Mouse (Mus musculus) hindbrain, embryonic 13.5 days (tissue): ENCODE measurements around the gene Qpctl. TPM values are rescaled to one million over a fixed set of nuclear protein-coding genes. Genes with fewer than 3 reads are reported as not detected.

Source experiments
- ATAC-seq: fragments of 200-750 bp; cut with Nextera tagmentation; 2 replicates; pipeline ENCODE4 v1.8.0; 2017; ENCODE audit warnings: moderate TSS enrichment; ENCODE audit not compliant: low FRiP score
- H3K27ac ChIP-seq: fragments of 300-500 bp; sonication (generic); 2 replicates; pipeline ENCODE4 v1.5.1; 2015; ENCODE audit warnings: inconsistent platforms, mild to moderate bottlenecking, moderate library complexity
- H3K27me3 ChIP-seq: fragments of 300-500 bp; sonication (generic); 2 replicates; pipeline ENCODE4 v1.6.1; 2015; ENCODE audit warnings: mild to moderate bottlenecking, inconsistent platforms
- H3K36me3 ChIP-seq: fragments of 300-500 bp; sonication (generic); 2 replicates; pipeline ENCODE4 v1.6.1; 2015; ENCODE audit warnings: mild to moderate bottlenecking, inconsistent platforms
- H3K4me1 ChIP-seq: fragments of 300-500 bp; sonication (generic); replicated peaks from 2 replicates; pipeline ENCODE4 v1.6.1; 2015; ENCODE audit warnings: inconsistent platforms
- H3K4me2 ChIP-seq: fragments of 300-500 bp; sonication (generic); 2 replicates; pipeline ENCODE4 v1.6.1; 2015; ENCODE audit warnings: inconsistent platforms, mild to moderate bottlenecking, moderate library complexity
- H3K4me3 ChIP-seq: fragments of 300-500 bp; sonication (generic); 2 replicates; pipeline ENCODE4 v1.5.1; 2015; ENCODE audit warnings: mild to moderate bottlenecking, inconsistent platforms
- H3K9ac ChIP-seq: fragments of 300-500 bp; sonication (generic); 2 replicates; pipeline ENCODE4 v1.6.1; 2015; ENCODE audit warnings: mild to moderate bottlenecking, inconsistent platforms
- H3K9me3 ChIP-seq: fragments of 300-500 bp; sonication (generic); 2 replicates; pipeline ENCODE4 v1.6.1; 2016; ENCODE audit warnings: inconsistent platforms
- WGBS: fragments of 180-500 bp; shearing (Covaris S2); methylation state at CpG from one replicate; pipeline ENCODE4 v1.1.7; 2015; 5-methylcytosine and 5-hydroxymethylcytosine counted together
- polyA plus RNA-seq: library from polyadenylated mRNA; unstranded; fragments of >200 nt; fragmentation: Nextera tagmentation; extraction: Ambion mirVana; gene quantifications from 2 replicates; pipeline ENCODE4 v1.2.1, GENCODE M21; 2015

Gene Qpctl
- polyA plus RNA-seq, 1 experiment from 2014 or later, result 23.1 TPM

- H3K36me3 ChIP-seq, result peaks cover 75% of the 10 kb centered on the region
- no peak; the same call in 1 of the 2 replicates for ATAC-seq
- 93% methylated on average over 38 of the region's 38 CpGs for WGBS
Observed at GRCm38 (mm10) chr7:19136673-19137334, 12.3 kb downstream of the Qpctl start.

GRCm38 (mm10) chr7:19136168-19136567, 12.9 kb downstream of the Qpctl start:
- H3K9ac ChIP-seq, result no peak overlapping the region
- H3K4me3 ChIP-seq, result no peak overlapping the region
- H3K27me3 ChIP-seq, result no peaks in the 10 kb centered on the region
- no peak for ATAC-seq
- WGBS, result 97% methylated on average over 13 of the region's 13 CpGs
- H3K4me1 ChIP-seq, result peaks cover 12% of the 10 kb centered on the region
- H3K27ac ChIP-seq, result no peak overlapping the region
- peaks cover 69% of the 10 kb centered on the region for H3K36me3 ChIP-seq
- no peaks in the 10 kb centered on the region for H3K9me3 ChIP-seq
- no peak overlapping the region for H3K4me2 ChIP-seq

More at GRCm38 (mm10) chr7:19136673-19137334, 12.3 kb downstream of the Qpctl start:
- Histone ChIP-seq H3K27ac (no peak overlapping the region), H3K4me3 (no peak overlapping the region), H3K4me2 (no peak overlapping the region), H3K9me3 (no peaks in the 10 kb centered on the region), H3K9ac (no peak overlapping the region), H3K4me1 (peaks cover 11% of the 10 kb centered on the region), H3K27me3 (no peaks in the 10 kb centered on the region)

DNA sequence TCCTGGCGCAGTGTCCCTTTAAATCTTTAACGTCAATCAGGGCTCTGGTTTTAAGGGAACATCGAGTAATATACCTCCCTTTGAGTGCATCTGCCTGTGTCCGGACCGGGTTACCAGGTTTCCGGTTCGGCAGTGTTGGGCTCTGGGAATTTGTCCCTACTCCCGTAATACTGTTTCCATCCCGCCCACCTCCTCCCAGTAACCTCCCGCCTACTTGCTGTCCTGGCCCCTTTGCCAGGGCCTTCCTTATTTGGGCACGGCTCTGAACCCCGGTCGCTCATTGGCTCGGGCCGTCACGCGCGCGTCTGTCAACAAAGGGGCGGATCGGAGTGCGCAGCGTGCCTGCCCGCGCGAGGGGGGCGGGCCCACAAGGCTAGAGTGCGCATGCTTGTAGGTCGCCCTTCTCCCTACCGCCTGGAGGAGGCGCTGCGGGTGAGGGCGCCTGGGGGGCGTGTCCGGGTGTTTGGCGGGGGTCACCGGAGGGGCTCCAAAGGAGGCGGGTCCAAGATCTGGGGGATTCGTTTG, 17.7 kb downstream of the Qpctl start:
- Histone ChIP-seq H3K4me3 (peak overlapping the region; percentile 51), H3K36me3 (peaks cover 31% of the 10 kb centered on the region), H3K4me1 (peaks cover 25% of the 10 kb centered on the region), H3K27ac (peak overlapping the region; percentile 92), H3K4me2 (peak overlapping the region; percentile 65), H3K9ac (peak overlapping the region; percentile 72), H3K9me3 (no peaks in the 10 kb centered on the region), H3K27me3 (no peaks in the 10 kb centered on the region)
- 2% methylated on average over 39 of the region's 39 CpGs for WGBS
- ATAC-seq, result peak; percentile 99

GRCm38 (mm10) chr7:19130657-19131056, 18.4 kb downstream of the Qpctl start:
- Histone ChIP-seq H3K9ac (peak overlapping the region; percentile 66; the same call in 1 of the 2 replicates), H3K4me3 (peak overlapping the region; percentile 51)

DNA sequence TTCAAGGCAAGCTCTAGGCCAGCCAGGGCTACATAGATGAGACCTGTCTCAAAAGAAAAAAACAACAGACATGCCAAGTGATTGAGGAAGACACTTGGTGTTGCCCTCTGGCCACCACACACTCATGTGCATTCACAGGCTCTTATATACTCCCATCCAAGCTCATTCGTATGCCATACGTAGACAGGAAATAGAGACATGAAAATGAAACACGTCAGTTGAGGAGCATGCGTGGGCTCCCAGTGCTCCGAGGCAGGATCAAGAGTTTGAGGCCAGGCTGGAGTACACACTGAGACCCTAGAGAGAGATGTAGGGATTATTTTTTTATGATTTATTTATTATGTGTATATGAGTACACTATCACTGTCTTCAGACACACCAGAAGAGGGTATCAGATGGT, 19.7 kb downstream of the Qpctl start:
- Histone ChIP-seq H3K4me2 (no peak overlapping the region), H3K27me3 (no peaks in the 10 kb centered on the region), H3K4me1 (peaks cover 29% of the 10 kb centered on the region), H3K27ac (no peak overlapping the region), H3K9ac (no peak overlapping the region), H3K9me3 (no peaks in the 10 kb centered on the region), H3K4me3 (no peak overlapping the region), H3K36me3 (peaks cover 12% of the 10 kb centered on the region; the same call in 1 of the 2 replicates)
- ATAC-seq, result no peak
- WGBS, result 90% methylated on average over 5 of the region's 5 CpGs

More at GRCm38 (mm10) chr7:19130657-19131056, 18.4 kb downstream of the Qpctl start:
- Histone ChIP-seq H3K4me1 (peaks cover 25% of the 10 kb centered on the region), H3K36me3 (peaks cover 24% of the 10 kb centered on the region), H3K27ac (peak overlapping the region; percentile 92), H3K27me3 (no peaks in the 10 kb centered on the region), H3K4me2 (peak overlapping the region; percentile 65), H3K9me3 (no peaks in the 10 kb centered on the region)
- WGBS, result 35% methylated on average over 4 of the region's 4 CpGs
- ATAC-seq, result no peak

DNA sequence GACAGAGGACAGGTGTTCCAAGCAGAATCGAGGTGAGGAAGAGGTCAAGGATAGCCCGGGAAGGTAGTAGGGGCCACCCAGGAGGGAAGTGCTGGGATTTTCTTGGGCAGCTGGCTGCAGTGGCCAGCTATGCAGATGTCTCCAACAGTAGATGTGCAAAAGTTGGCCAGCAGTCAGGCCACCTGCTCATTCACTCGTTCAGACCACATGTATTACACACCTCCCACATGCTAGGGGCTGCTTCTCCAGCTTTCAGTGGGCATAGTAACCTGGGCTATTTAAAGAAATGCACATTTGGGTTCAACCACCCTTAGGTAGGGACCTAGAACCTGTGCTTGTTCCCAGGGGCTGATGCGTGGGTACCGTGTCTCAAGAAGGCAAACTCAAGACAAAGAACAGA, 21.3 kb downstream of the Qpctl start:
- H3K4me3 ChIP-seq, result no peak overlapping the region
- peaks cover 26% of the 10 kb centered on the region for H3K4me1 ChIP-seq
- no peak for ATAC-seq
- 94% methylated on average over 5 of the region's 5 CpGs for WGBS
- no peak overlapping the region for H3K4me2 ChIP-seq
- H3K27me3 ChIP-seq, result no peaks in the 10 kb centered on the region
- H3K9me3 ChIP-seq, result no peaks in the 10 kb centered on the region
- H3K9ac ChIP-seq, result no peak overlapping the region; the same call in 1 of the 2 replicates
- H3K27ac ChIP-seq, result no peak overlapping the region
- H3K36me3 ChIP-seq, result peaks cover 11% of the 10 kb centered on the region; the same call in 1 of the 2 replicates

- peak overlapping the region; percentile 55 for H3K9ac ChIP-seq
- H3K4me3 ChIP-seq, result no peak overlapping the region
- ATAC-seq, result no peak
- WGBS, result 87% methylated on average over 6 of the region's 6 CpGs
- H3K36me3 ChIP-seq, result peaks cover 7% of the 10 kb centered on the region; the same call in 1 of the 2 replicates
- no peaks in the 10 kb centered on the region for H3K27me3 ChIP-seq
- no peak overlapping the region for H3K4me2 ChIP-seq
- no peaks in the 10 kb centered on the region for H3K9me3 ChIP-seq
- no peak overlapping the region for H3K27ac ChIP-seq
- H3K4me1 ChIP-seq, result peaks cover 25% of the 10 kb centered on the region
Observed at GRCm38 (mm10) chr7:19124713-19125112, 24.4 kb downstream of the Qpctl start.

- Histone ChIP-seq H3K36me3 (0 out of 2 replicates have a peak, but pooled peaks cover under 1% of the 10 kb centered on the region), H3K4me2 (no peak overlapping the region), H3K4me1 (peaks cover 31% of the 10 kb centered on the region), H3K9me3 (no peaks in the 10 kb centered on the region), H3K4me3 (no peak overlapping the region), H3K9ac (no peak overlapping the region), H3K27me3 (peaks cover 10% of the 10 kb centered on the region; the same call in 1 of the 2 replicates), H3K27ac (no peak overlapping the region)
- WGBS, result 96% methylated on average over 4 of the region's 4 CpGs
- no peak for ATAC-seq
Observed at GRCm38 (mm10) chr7:19121686-19122085, 27.4 kb downstream of the Qpctl start.

- H3K27me3 ChIP-seq, result peaks cover 10% of the 10 kb centered on the region; the same call in 1 of the 2 replicates
- peak within 1 kb of the TSS; percentile 87 for H3K4me2 ChIP-seq
- H3K36me3 ChIP-seq, result no peaks in the 10 kb centered on the region
- H3K4me3 ChIP-seq, result peak within 1 kb of the TSS; percentile 70
- whole genome bisulfite sequencing, result 4% methylated on average over 34 of the region's 34 CpGs
- peak within 1 kb of the TSS; percentile 87 for H3K9ac ChIP-seq
- no peaks in the 10 kb centered on the region for H3K9me3 ChIP-seq
- ATAC-seq, result peak; percentile 94
- peaks cover 30% of the 10 kb centered on the region for H3K4me1 ChIP-seq
- H3K27ac ChIP-seq, result peak within 1 kb of the TSS; percentile 74
Observed at GRCm38 (mm10) chr7:19119631-19120429, 29.3 kb downstream of the Qpctl start, which contains the start of gene Fbxo46. Fbxo46 (plus strand) TSS chr7:19119859.

DNA sequence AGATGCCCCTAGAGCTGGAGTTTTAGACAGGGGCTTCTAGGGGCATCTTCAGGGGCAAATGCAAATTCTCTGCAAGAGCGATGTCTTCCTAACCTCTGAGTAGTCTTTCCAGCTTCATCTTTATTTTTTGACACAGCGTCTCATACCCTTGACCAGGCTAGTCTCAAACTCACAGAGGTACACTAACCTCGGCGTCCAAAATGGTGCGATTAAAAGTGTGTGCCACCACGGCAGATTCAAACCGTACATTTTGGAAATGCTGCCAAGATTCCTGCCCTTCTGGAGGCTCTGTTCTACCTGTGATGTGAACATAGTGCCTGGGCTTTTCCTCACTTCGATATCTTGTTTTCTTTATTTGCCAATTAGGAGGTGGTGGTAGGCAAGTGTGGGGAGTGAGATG, 30.0 kb downstream of the Qpctl start:
- H3K4me3 ChIP-seq, result no peak overlapping the region
- H3K4me1 ChIP-seq, result peaks cover 27% of the 10 kb centered on the region
- 93% methylated on average over 8 of the region's 8 CpGs for whole genome bisulfite sequencing
- peak; percentile 34 for ATAC-seq
- no peak overlapping the region for H3K9ac ChIP-seq
- H3K27me3 ChIP-seq, result peaks cover 10% of the 10 kb centered on the region; the same call in 1 of the 2 replicates
- H3K4me2 ChIP-seq, result 0 out of 2 replicates have a peak overlapping the region, but pooled peaks have one; percentile 87
- H3K27ac ChIP-seq, result peak overlapping the region; percentile 15; the same call in 1 of the 2 replicates
- no peaks in the 10 kb centered on the region for H3K36me3 ChIP-seq
- H3K9me3 ChIP-seq, result no peaks in the 10 kb centered on the region

GRCm38 (mm10) chr7:19118028-19118771, 30.9 kb downstream of the Qpctl start, which contains the start of gene Gm4969:
Gm4969 (minus strand) TSS chr7:19118368.
- Histone ChIP-seq H3K4me2 (peak within 1 kb of the TSS; percentile 56), H3K27ac (peak within 1 kb of the TSS; percentile 15; the same call in 1 of the 2 replicates), H3K9me3 (no peaks in the 10 kb centered on the region), H3K27me3 (peaks cover 12% of the 10 kb centered on the region), H3K4me3 (peak within 1 kb of the TSS; percentile 34), H3K9ac (peak within 1 kb of the TSS; percentile 29; the same call in 1 of the 2 replicates), H3K36me3 (no peaks in the 10 kb centered on the region), H3K4me1 (peaks cover 27% of the 10 kb centered on the region)
- peak; percentile 50 for ATAC-seq
- WGBS, result 19% methylated on average over 64 of the region's 64 CpGs
